Mouse (Mus musculus): ENCODE measurements around the gene Alpk1. TPM values are rescaled to one million over a fixed set of nuclear protein-coding genes. Genes with fewer than 3 reads are reported as not detected.

The Alpk1 gene
- polyA plus RNA-seq, 1 experiment from 2014 or later = 0.82 TPM

GRCm38 (mm10) chr3:127630735-127631372 is 149.5 kb downstream of the Alpk1 start:
- 5% methylated on average over 17 of the region's 17 CpGs for WGBS
- peaks cover 90% of the 10 kb centered on the region for H3K27me3 ChIP-seq (replicated peaks; ENCODE audit: insufficient read depth, low read length)
- no peak overlapping the region for H3K4me3 ChIP-seq (ENCODE audit: low read depth, low read length)
- no peak overlapping the region for H3K9ac ChIP-seq (replicated peaks; ENCODE audit: low read depth)
- ATAC-seq = no peak
- H3K36me3 ChIP-seq (ENCODE audit: insufficient read depth, low read length) = no peaks in the 10 kb centered on the region
- H3K27ac ChIP-seq (ENCODE audit: low read length) = no peak overlapping the region
- no peak for DNase-seq (ENCODE audit: low spot score)
- H3K9me3 ChIP-seq (ENCODE audit: low read length) = no peaks in the 10 kb centered on the region
- no peak for TF ChIP-seq CTCF (IDR thresholded peaks at IDR 0.05)
- TF ChIP-seq EP300 (IDR thresholded peaks at IDR 0.05) = no peak
- no peak overlapping the region for H3K4me2 ChIP-seq (replicated peaks; ENCODE audit: low read depth, low read length)
- H3K4me1 ChIP-seq (ENCODE audit: insufficient read depth, low read depth, low read length) = peaks cover 18% of the 10 kb centered on the region; the same call in 1 of the 2 replicates

- peaks cover 95% of the 10 kb centered on the region for H3K27me3 ChIP-seq (replicated peaks; ENCODE audit: insufficient read depth, low read length)
- no peaks in the 10 kb centered on the region for H3K36me3 ChIP-seq (ENCODE audit: insufficient read depth, low read length)
- TF ChIP-seq EP300 (IDR thresholded peaks at IDR 0.05) (no peak), CTCF (IDR thresholded peaks at IDR 0.05) (no peak)
- H3K9ac ChIP-seq (replicated peaks; ENCODE audit: low read depth) = no peak overlapping the region
- WGBS = 15% methylated on average over 1 of the region's 1 CpGs
- no peak overlapping the region for H3K27ac ChIP-seq (ENCODE audit: low read length)
- H3K4me3 ChIP-seq (ENCODE audit: low read depth, low read length) = no peak overlapping the region
- H3K4me2 ChIP-seq (replicated peaks; ENCODE audit: low read depth, low read length) = no peak overlapping the region
- DNase-seq (ENCODE audit: low spot score) (no peak), ATAC-seq (no peak)
- no peaks in the 10 kb centered on the region for H3K9me3 ChIP-seq (ENCODE audit: low read length)
- H3K4me1 ChIP-seq (ENCODE audit: insufficient read depth, low read depth, low read length) = peaks cover 18% of the 10 kb centered on the region; the same call in 1 of the 2 replicates
These were observed 150.1 kb downstream of the Alpk1 start for GRCm38 (mm10) chr3:127630190-127630589.

GRCm38 (mm10) chr3:127628311-127629184 is 151.8 kb downstream of the Alpk1 start:
- no peak overlapping the region for H3K4me3 ChIP-seq (ENCODE audit: low read depth, low read length)
- 3% methylated on average over 37 of the region's 37 CpGs for WGBS
- no peak for TF ChIP-seq CTCF (IDR thresholded peaks at IDR 0.05)
- no peak for TF ChIP-seq EP300 (IDR thresholded peaks at IDR 0.05)
- no peaks in the 10 kb centered on the region for H3K36me3 ChIP-seq (ENCODE audit: insufficient read depth, low read length)
- H3K9ac ChIP-seq (replicated peaks; ENCODE audit: low read depth) = no peak overlapping the region
- H3K4me2 ChIP-seq (replicated peaks; ENCODE audit: low read depth, low read length) = no peak overlapping the region
- H3K27ac ChIP-seq (ENCODE audit: low read length) = no peak overlapping the region
- H3K9me3 ChIP-seq (ENCODE audit: low read length) = no peaks in the 10 kb centered on the region
- ATAC-seq (no peak), DNase-seq (ENCODE audit: low spot score) (no peak)
- peaks cover 83% of the 10 kb centered on the region for H3K27me3 ChIP-seq (replicated peaks; ENCODE audit: insufficient read depth, low read length)
- H3K4me1 ChIP-seq (ENCODE audit: insufficient read depth, low read depth, low read length) = peaks cover 12% of the 10 kb centered on the region; the same call in 1 of the 2 replicates

GRCm38 (mm10) chr3:127627956-127628310 is 152.4 kb downstream of the Alpk1 start:
- ATAC-seq (no peak), DNase-seq (ENCODE audit: low spot score) (no peak)
- no peaks in the 10 kb centered on the region for H3K9me3 ChIP-seq (ENCODE audit: low read length)
- H3K4me1 ChIP-seq (ENCODE audit: insufficient read depth, low read depth, low read length) = peaks cover 6% of the 10 kb centered on the region; the same call in 1 of the 2 replicates
- peaks cover 80% of the 10 kb centered on the region for H3K27me3 ChIP-seq (replicated peaks; ENCODE audit: insufficient read depth, low read length)
- no peak overlapping the region for H3K9ac ChIP-seq (replicated peaks; ENCODE audit: low read depth)
- no peak overlapping the region for H3K4me2 ChIP-seq (replicated peaks; ENCODE audit: low read depth, low read length)
- no peak overlapping the region for H3K4me3 ChIP-seq (ENCODE audit: low read depth, low read length)
- H3K27ac ChIP-seq (ENCODE audit: low read length) = no peak overlapping the region
- H3K36me3 ChIP-seq (ENCODE audit: insufficient read depth, low read length) = no peaks in the 10 kb centered on the region
- WGBS = 3% methylated on average over 8 of the region's 9 CpGs
- TF ChIP-seq CTCF (IDR thresholded peaks at IDR 0.05) = no peak
- no peak for TF ChIP-seq EP300 (IDR thresholded peaks at IDR 0.05)

- Histone ChIP-seq H3K9ac (replicated peaks; ENCODE audit: low read depth) (no peak overlapping the region), H3K4me1 (ENCODE audit: insufficient read depth, low read depth, low read length) (peaks cover 3% of the 10 kb centered on the region; the same call in 1 of the 2 replicates), H3K36me3 (ENCODE audit: insufficient read depth, low read length) (no peaks in the 10 kb centered on the region), H3K9me3 (ENCODE audit: low read length) (no peaks in the 10 kb centered on the region), H3K4me2 (replicated peaks; ENCODE audit: low read depth, low read length) (no peak overlapping the region), H3K4me3 (ENCODE audit: low read depth, low read length) (no peak overlapping the region), H3K27me3 (replicated peaks; ENCODE audit: insufficient read depth, low read length) (peaks cover 74% of the 10 kb centered on the region), H3K27ac (ENCODE audit: low read length) (no peak overlapping the region)
- DNase-seq (ENCODE audit: low spot score) (no peak), ATAC-seq (no peak)
- 3% methylated on average over 28 of the region's 28 CpGs for WGBS
- no peak for TF ChIP-seq CTCF (IDR thresholded peaks at IDR 0.05)
- no peak for TF ChIP-seq EP300 (IDR thresholded peaks at IDR 0.05)
These were observed 153.0 kb downstream of the Alpk1 start for GRCm38 (mm10) chr3:127627151-127627955.

- Histone ChIP-seq H3K36me3 (ENCODE audit: insufficient read depth, low read length) (no peaks in the 10 kb centered on the region), H3K27me3 (replicated peaks; ENCODE audit: insufficient read depth, low read length) (peaks cover 66% of the 10 kb centered on the region), H3K4me3 (ENCODE audit: low read depth, low read length) (no peak overlapping the region), H3K27ac (ENCODE audit: low read length) (no peak overlapping the region), H3K4me2 (replicated peaks; ENCODE audit: low read depth, low read length) (no peak overlapping the region), H3K9ac (replicated peaks; ENCODE audit: low read depth) (no peak overlapping the region), H3K4me1 (ENCODE audit: insufficient read depth, low read depth, low read length) (no peaks in the 10 kb centered on the region; the same call in 1 of the 2 replicates), H3K9me3 (ENCODE audit: low read length) (no peaks in the 10 kb centered on the region)
- WGBS = 3% methylated on average over 3 of the region's 3 CpGs
- no peak for TF ChIP-seq CTCF (IDR thresholded peaks at IDR 0.05)
- TF ChIP-seq EP300 (IDR thresholded peaks at IDR 0.05) = no peak
- DNase-seq (ENCODE audit: low spot score) (no peak), ATAC-seq (no peak)
These were observed 153.8 kb downstream of the Alpk1 start for GRCm38 (mm10) chr3:127626524-127626923.
